Mouse (Mus musculus) testis, adult 2 months (tissue): ENCODE measurements at regions not wholly inside any gene's neighbourhood (a gene's known extent, or its start where the extent isn't known, plus 50 kb on each side); places are given as distances from the start of the nearest gene placed in this dataset.
"Not testable (repeated sequence)": the region's sequence is repeated elsewhere in the genome, so short reads cannot be mapped to it uniquely, and the experiment has no call there.

Experiments used
- H3K27ac ChIP-seq: fragments of 200-500 bp; 2 replicates; pipeline ENCODE4 v1.5.1; 2012; ENCODE audit warnings: low read depth, low read length; ENCODE audit not compliant: control insufficient read depth, insufficient read depth
- H3K27me3 ChIP-seq: fragments of 200-500 bp; 2 replicates; pipeline ENCODE4 v1.6.1; 2012; ENCODE audit warnings: mild to moderate bottlenecking, low read length, moderate library complexity; ENCODE audit not compliant: control insufficient read depth, insufficient read depth
- H3K36me3 ChIP-seq: fragments of 200-500 bp; 2 replicates; pipeline ENCODE4 v1.6.1; 2012; ENCODE audit warnings: mild to moderate bottlenecking, low read length; ENCODE audit not compliant: control insufficient read depth, insufficient read depth
- H3K4me1 ChIP-seq: fragments of 200-500 bp; 2 replicates; pipeline ENCODE4 v1.6.1; 2012; ENCODE audit warnings: low read length; ENCODE audit not compliant: control insufficient read depth, insufficient read depth
- H3K4me3 ChIP-seq: fragments of 200-500 bp; 2 replicates; pipeline ENCODE4 v1.5.1; 2012; ENCODE audit warnings: low read depth, mild to moderate bottlenecking, low read length, moderate library complexity, mixed read lengths; ENCODE audit not compliant: control insufficient read depth
- CTCF ChIP-seq: fragments of 200-500 bp; IDR thresholded peaks from 2 replicates; pipeline ENCODE4 v1.5.1; 2012; ENCODE audit warnings: low read depth, mild to moderate bottlenecking, inconsistent platforms, low read length, moderate library complexity; ENCODE audit not compliant: control insufficient read depth, insufficient read depth, insufficient replicate concordance
- POLR2A ChIP-seq: fragments of 200-500 bp; IDR thresholded peaks from 2 replicates; pipeline ENCODE4 v1.6.1; 2012; ENCODE audit warnings: low read depth, mild to moderate bottlenecking, inconsistent platforms, low read length, moderate library complexity; ENCODE audit not compliant: control insufficient read depth

DNA sequence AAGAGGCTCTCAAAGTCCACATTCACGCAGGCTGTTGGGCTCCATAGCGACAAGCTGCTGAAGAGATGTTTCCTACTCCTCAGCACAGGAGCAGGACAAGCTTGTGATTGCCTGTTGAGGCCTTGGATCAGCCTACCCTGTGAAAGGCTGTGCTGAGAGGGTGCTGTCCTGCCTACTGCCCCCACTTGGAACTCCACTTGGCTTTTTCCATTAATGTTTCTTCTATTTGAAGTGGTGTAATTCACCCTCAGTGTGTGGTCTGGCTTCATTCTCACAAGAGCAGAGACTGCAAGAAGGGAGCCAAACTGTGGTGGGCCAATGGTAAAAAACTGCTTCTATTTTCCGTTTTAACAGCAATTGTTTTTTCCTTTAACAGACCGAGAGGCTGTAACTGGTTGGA lies 116.4 kb upstream of the Meox2 start:
- H3K4me1 ChIP-seq = no peaks in the 10 kb centered on the region
- TF ChIP-seq CTCF = no peak
- H3K27me3 ChIP-seq = no peaks in the 10 kb centered on the region
- H3K4me3 ChIP-seq = no peak overlapping the region
- no peaks in the 10 kb centered on the region for H3K36me3 ChIP-seq
- no peak overlapping the region for H3K27ac ChIP-seq

DNA sequence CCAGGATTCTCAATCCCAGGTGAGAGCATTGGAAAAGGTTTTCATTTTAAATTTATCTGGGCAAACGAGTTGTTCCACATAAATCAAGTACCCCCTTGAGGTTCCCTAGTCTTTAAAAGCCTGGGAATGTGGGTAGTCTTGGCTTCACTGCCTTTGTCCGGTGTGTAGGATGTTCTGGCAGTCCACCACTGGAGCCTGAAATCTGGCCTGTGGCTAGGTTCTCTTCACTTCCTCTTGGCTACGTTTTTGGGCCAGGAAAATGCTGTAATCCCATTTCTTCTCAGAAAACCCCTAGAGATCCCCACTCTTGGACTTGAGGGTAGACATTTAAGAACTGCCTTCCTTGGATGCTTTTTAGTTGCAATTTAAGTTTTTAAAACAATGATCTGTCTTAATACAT lies 106.9 kb upstream of the Meox2 start:
- Histone ChIP-seq H3K36me3 (no peaks in the 10 kb centered on the region), H3K27me3 (no peaks in the 10 kb centered on the region), H3K27ac (no peak overlapping the region), H3K4me1 (no peaks in the 10 kb centered on the region), H3K4me3 (no peak overlapping the region)
- TF ChIP-seq CTCF = no peak
- no peak for TF ChIP-seq POLR2A

DNA sequence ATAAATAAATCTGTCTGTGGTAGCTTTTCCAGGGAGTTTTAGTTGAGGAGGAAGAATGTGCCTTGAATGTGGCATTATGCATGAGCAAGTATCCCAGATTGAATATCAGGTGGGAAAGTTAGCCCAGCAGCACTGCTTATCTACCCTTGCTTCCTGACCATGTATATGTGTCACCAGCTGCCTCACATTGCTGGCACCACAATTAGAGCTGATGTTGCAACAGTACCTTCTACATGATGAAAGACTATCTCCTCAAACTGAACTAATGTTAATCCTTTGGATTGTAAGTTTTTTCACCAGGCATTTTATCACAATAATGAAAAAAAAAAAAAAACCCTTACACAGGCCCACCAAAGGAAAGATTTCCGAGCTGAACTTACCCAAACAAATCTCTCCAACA lies 103.1 kb upstream of the Meox2 start:
- no peaks in the 10 kb centered on the region for H3K36me3 ChIP-seq
- no peaks in the 10 kb centered on the region for H3K4me1 ChIP-seq
- H3K27me3 ChIP-seq = no peaks in the 10 kb centered on the region
- no peak overlapping the region for H3K27ac ChIP-seq
- no peak overlapping the region for H3K4me3 ChIP-seq
- TF ChIP-seq CTCF = no peak
- no peak for TF ChIP-seq POLR2A

DNA sequence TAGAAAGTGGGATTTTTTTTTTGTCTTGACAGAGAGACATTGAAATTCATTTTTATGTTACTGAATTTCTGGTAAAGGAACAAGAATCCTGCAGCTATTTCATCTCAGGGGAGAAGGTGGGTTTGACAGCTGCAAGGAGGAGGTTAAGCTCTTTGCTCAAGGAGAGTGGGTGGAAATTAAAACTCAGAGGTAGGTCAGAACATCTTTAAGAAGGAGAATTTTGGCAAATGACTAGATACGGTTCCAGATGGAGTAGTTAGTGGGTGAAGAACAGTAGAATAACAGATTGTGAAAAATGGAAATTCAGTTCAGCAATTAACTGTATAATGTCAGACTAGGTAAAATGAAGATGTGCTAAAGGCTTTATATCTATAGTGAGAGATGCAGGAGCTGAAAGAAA lies 98.0 kb upstream of the Meox2 start:
- H3K4me3 ChIP-seq = no peak overlapping the region
- no peaks in the 10 kb centered on the region for H3K27me3 ChIP-seq
- no peak overlapping the region for H3K27ac ChIP-seq
- H3K36me3 ChIP-seq = no peaks in the 10 kb centered on the region
- TF ChIP-seq CTCF (no peak), POLR2A (no peak)
- no peaks in the 10 kb centered on the region; the same call in 1 of the 2 replicates for H3K4me1 ChIP-seq

DNA sequence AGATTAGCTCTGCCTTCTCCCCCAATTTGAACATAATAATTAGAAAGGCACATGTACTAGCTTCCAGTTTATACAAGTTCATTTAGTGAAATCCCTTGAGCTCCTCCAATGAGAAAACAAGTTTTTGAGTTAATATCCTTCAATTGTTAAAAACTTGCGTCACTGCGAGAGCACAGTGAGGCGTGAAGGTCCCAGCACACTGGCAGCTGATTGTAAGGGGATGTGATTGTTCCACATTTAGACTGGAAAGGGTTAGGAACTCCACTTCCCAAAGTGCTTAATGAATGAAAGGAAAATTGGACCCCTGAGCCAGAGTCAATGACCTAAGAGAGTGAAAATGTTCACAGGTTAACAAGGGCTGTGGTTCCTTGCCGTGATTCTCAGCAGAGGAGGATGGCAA lies 93.9 kb upstream of the Meox2 start:
- no peak for TF ChIP-seq POLR2A
- TF ChIP-seq CTCF = no peak
- no peaks in the 10 kb centered on the region for H3K36me3 ChIP-seq

DNA sequence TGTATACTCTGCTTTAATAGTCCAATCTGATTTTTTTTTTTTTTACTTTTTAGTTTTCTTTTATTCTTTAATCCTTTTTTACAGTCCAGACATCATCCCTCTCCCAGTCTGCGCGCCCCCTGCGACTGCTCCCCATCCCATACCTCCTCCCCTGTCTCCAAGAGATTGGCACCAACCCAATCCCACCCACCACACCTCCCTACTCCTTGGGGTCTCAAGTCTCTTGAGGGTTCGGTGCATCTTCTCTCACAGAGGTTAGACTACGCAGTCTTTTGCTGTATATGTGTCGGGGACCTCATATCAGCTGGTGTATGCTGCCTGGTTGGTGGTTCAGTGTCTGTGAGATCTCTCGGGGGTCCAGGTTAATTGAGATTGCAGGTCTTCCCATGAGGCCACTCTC lies 93.4 kb upstream of the Meox2 start:
- H3K4me3 ChIP-seq = peak overlapping the region; percentile 75
- H3K27ac ChIP-seq, H3K27me3 ChIP-seq, H3K36me3 ChIP-seq, H3K4me1 ChIP-seq: not testable (repeated sequence)

More for the DNA sequence above, 93.9 kb upstream of the Meox2 start:
- Histone ChIP-seq H3K4me3 (peak overlapping the region; percentile 78), H3K4me1 (no peaks in the 10 kb centered on the region; the same call in 1 of the 2 replicates), H3K27me3 (no peaks in the 10 kb centered on the region), H3K27ac (no peak overlapping the region)

DNA sequence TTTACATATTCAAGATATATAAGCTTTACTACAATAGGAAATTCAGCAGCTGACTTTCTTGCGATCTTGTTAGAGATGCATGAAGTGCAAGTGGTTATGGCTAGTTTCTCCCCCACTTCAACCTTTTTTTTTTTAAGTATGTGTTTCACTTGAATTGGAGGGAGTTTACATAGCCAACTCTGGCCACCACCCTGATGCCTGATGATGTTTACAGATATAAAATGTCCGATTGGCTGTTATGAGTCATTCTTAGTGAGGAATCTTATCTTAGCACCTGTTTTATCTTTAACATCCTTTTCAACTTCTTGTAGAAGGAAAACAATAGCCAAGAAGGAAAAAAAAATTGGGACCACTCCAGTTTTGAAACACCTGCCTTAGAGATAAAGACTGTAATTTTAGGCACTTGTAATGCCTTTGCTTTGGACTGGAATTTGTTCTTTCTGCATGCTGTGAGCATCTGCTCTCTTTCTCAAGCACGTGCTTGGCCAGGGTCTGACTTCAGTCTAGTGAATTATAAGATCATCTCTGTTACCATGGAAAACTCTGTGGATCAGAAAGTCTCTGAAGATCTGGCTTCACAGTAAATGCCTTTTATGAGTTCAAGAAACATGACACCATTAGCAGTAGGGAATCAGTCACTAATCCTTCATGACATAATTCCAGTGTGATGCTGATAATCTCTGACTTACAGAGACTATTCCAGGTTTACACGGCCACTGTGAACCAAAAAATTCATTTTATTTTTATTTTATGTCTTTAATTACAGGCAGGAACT lies 92.7 kb upstream of the Meox2 start:
- Histone ChIP-seq H3K36me3 (no peaks in the 10 kb centered on the region), H3K27me3 (no peaks in the 10 kb centered on the region), H3K4me1 (no peaks in the 10 kb centered on the region; the same call in 1 of the 2 replicates), H3K4me3 (no peak overlapping the region; the same call in 1 of the 2 replicates), H3K27ac (no peak overlapping the region)
- TF ChIP-seq CTCF (no peak), POLR2A (no peak)

DNA sequence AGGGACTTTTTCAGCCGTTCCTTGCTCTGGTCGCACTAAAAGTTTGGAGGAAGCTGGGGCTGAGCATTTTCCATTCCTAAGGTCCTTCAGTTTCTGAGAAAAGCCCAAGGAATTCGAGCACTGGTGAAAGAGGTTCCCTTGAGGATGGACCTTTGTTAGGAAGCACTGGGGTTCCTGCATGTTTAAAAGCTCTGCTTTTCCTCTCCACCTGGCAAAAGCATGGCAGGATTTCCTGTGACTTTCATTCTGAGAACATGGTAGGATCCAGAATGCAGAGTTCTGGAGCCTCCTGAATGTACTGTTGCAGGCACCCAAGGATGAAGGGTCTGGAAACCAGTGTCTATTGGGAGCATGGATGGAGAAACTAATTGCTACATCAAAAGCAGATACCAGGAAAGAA lies 61.1 kb upstream of the Meox2 start:
- TF ChIP-seq CTCF (no peak), POLR2A (no peak)
- Histone ChIP-seq H3K4me3 (no peak overlapping the region), H3K36me3 (no peaks in the 10 kb centered on the region), H3K27me3 (no peaks in the 10 kb centered on the region), H3K27ac (no peak overlapping the region), H3K4me1 (no peaks in the 10 kb centered on the region)
